Mouse (Mus musculus): ENCODE data around the gene Lrrc3b.

Gene Lrrc3b

DNA sequence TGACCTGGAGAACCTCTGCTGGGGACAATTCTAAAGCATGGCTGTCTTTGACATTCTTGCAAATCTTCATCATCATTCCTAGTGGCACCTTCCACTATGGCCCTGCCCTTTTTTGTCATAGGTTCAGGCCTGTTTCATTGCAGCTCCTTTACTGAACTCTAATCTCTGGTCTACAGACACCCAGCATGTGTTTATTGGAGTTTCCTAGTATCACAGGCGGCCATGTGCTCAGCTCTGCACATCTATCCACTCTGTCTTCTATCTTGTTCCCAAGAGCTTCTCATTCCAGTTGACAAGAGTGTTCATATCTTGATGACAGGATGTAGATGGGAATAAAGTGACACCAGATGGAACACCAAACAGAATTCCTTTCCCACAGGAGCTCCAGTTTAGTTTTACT lies 108.6 kb downstream of the Lrrc3b start:
- DNase-seq: no peak

- no peak for DNase-seq
Observed at GRCm38 (mm10) chr14:15325872-15326271, 112.9 kb downstream of the Lrrc3b start.

GRCm38 (mm10) chr14:15322441-15323123 lies 116.2 kb downstream of the Lrrc3b start:
- DNase-seq: no peak

GRCm38 (mm10) chr14:15319399-15319915 lies 119.3 kb downstream of the Lrrc3b start:
- DNase-seq: no peak

- peak; percentile 66 for DNase-seq
Observed at GRCm38 (mm10) chr14:15308576-15308975, 130.2 kb downstream of the Lrrc3b start.
